Mouse (Mus musculus) ES-Bruce4 (cell line): ENCODE results near the gene Olfr876.
"Not testable (repeated sequence)": the region's sequence is repeated elsewhere in the genome, so short reads cannot be mapped to it uniquely, and the experiment has no call there.

ENCODE experiments used
- CTCF ChIP-seq: IDR thresholded peaks from one replicate; pipeline ENCODE4 v1.8.1; 2011; ENCODE audit warnings: low read depth, low read length
- EP300 ChIP-seq: IDR thresholded peaks from 2 replicates; pipeline ENCODE4 v1.6.1; 2011; ENCODE audit warnings: low read depth, low read length; ENCODE audit not compliant: insufficient read depth
- POLR2A ChIP-seq: IDR thresholded peaks from one replicate; pipeline ENCODE4 v1.8.1; 2011; ENCODE audit warnings: low read length; ENCODE audit not compliant: insufficient read depth

DNA sequence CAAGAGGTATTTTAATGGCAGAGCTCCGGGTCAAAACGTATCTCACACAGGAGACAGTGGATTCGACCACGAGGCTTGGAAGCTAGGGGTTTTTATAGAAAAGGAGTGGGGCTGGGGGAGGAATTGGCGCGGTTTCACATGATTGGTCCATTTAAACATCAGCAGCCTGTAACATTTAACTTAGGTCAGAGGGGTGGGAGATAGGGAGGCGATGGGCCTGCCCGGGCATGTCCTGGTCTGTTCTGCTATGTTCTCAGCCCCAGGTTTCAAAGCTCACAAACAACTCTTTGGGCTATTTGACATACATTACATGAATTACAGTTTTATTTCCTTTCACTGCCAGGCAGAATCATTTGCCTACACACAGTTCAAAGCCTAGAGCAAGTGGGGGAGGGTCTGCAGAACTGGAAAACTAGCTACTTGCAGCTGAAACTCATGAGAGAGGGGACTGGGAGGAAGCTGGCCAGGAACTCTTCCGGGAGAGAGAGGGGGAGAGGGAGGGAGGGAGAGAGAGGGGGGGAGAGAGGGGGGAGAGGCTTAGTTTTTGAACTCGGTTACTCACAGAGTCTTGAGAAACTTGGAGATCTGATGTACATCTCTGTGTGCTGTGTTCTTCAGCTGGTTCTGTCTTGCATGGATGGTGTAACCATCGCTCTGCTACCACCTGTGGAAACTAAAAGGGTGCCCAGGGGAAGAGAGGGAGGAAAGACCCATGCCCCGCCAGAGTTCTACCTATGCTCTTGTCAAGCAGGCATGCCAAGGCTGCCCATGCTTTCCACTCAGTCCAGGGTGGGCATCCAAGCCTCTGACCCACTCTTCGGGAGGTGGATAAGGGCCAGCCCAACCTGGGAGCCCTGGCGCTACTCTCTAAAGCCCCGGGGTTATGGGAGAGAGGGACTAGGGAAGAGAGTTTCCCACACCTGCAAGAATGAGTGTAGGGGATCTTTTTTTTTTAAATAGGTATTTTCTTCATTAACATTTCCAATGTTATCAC, 19.1 kb upstream of the Olfr876 start:
- TF ChIP-seq EP300, CTCF, POLR2A: not testable (repeated sequence)
